Comparison of ENCODE assay signal across 8 mouse cellular contexts in genomic region chr11:3202231-3202701, GRCm38 (mm10). TPM values are rescaled to one million over a fixed set of nuclear protein-coding genes. Genes with fewer than 3 reads are reported as not detected.
DNase-seq lines count a peak whose midpoint lies in the region; ATAC-seq lines count a peak whose summit lies in the region.

Gene Eif4enif1 (plus strand): TSS chr11:3202392.

- DNase-seq in c-Kit-positive CD71-negative TER-119-negative erythroid progenitor cells, embryonic 14.5 days (ENCODE audit: low read depth): peak; percentile 53
- peak; percentile 95 for DNase-seq in forebrain, embryonic 11.5 days (ENCODE audit: low spot score)
- DNase-seq in kidney, postnatal 36 days: peak; percentile 84 to 93
- DNase-seq in telencephalon, adult 2 months (ENCODE audit: low read depth, low spot score): peak; percentile 69

- H3K9me3 ChIP-seq in forebrain, embryonic 11.5 days (ENCODE audit: control insufficient read depth, low read length): no peaks in the 10 kb centered on the region
- H3K9me3 ChIP-seq in heart, embryonic 16.5 days (replicated peaks; ENCODE audit: control insufficient read depth, low read length): no peaks in the 10 kb centered on the region
- H3K9me3 ChIP-seq in liver, embryonic 15.5 days (replicated peaks): no peaks in the 10 kb centered on the region
- H3K9me3 ChIP-seq in neural tube, embryonic 12.5 days: no peaks in the 10 kb centered on the region

- H3K4me3 ChIP-seq in forebrain, embryonic 11.5 days (ENCODE audit: low read depth, low read length): peak within 1 kb of the TSS; percentile 36
- H3K4me3 ChIP-seq in heart, embryonic 16.5 days (ENCODE audit: low read length): peak within 1 kb of the TSS; percentile 49
- H3K4me3 ChIP-seq in liver, embryonic 15.5 days (replicated peaks): peak within 1 kb of the TSS; percentile 58
- peak within 1 kb of the TSS; percentile 42 for H3K4me3 ChIP-seq in neural tube, embryonic 12.5 days

- no peaks in the 10 kb centered on the region for H3K4me1 ChIP-seq in forebrain, embryonic 11.5 days (replicated peaks; ENCODE audit: control insufficient read depth, insufficient read depth, low read length)
- no peaks in the 10 kb centered on the region for H3K4me1 ChIP-seq in heart, embryonic 16.5 days (ENCODE audit: control insufficient read depth, insufficient read depth, low read length)
- peaks cover 25% of the 10 kb centered on the region for H3K4me1 ChIP-seq in liver, embryonic 15.5 days (replicated peaks)
- H3K4me1 ChIP-seq in neural tube, embryonic 12.5 days: no peaks in the 10 kb centered on the region

- under 1% methylated on average over 37 of the region's 57 CpGs for WGBS in forebrain, embryonic 11.5 days
- under 1% methylated on average over 42 of the region's 57 CpGs for WGBS in heart, embryonic 16.5 days
- WGBS in liver, embryonic 15.5 days (ENCODE audit: insufficient replicate concordance): 0% methylated on average over 47 of the region's 57 CpGs
- under 1% methylated on average over 42 of the region's 57 CpGs for WGBS in neural tube, embryonic 12.5 days

- no peak within 1 kb of the TSS; the same call in 1 of the 2 replicates for H3K27ac ChIP-seq in forebrain, embryonic 11.5 days (ENCODE audit: low read depth, low read length)
- H3K27ac ChIP-seq in heart, embryonic 16.5 days (ENCODE audit: low read length): peak within 1 kb of the TSS; percentile 34
- peak within 1 kb of the TSS; percentile 56 for H3K27ac ChIP-seq in liver, embryonic 15.5 days (replicated peaks)
- no peak within 1 kb of the TSS for H3K27ac ChIP-seq in neural tube, embryonic 12.5 days

- H3K36me3 ChIP-seq in forebrain, embryonic 11.5 days (ENCODE audit: control insufficient read depth, insufficient read depth, low read length): peaks cover 4% of the 10 kb centered on the region
- H3K36me3 ChIP-seq in heart, embryonic 16.5 days (ENCODE audit: control insufficient read depth, insufficient read depth): peaks cover 11% of the 10 kb centered on the region; the same call in 1 of the 2 replicates
- H3K36me3 ChIP-seq in liver, embryonic 15.5 days (replicated peaks): peaks cover 30% of the 10 kb centered on the region
- peaks cover 21% of the 10 kb centered on the region for H3K36me3 ChIP-seq in neural tube, embryonic 12.5 days

- H3K27me3 ChIP-seq in forebrain, embryonic 11.5 days (ENCODE audit: control insufficient read depth, insufficient read depth, low read length): no peaks in the 10 kb centered on the region
- H3K27me3 ChIP-seq in heart, embryonic 16.5 days (ENCODE audit: control insufficient read depth, insufficient read depth, low read length): no peaks in the 10 kb centered on the region
- H3K27me3 ChIP-seq in liver, embryonic 15.5 days: no peaks in the 10 kb centered on the region
- no peaks in the 10 kb centered on the region for H3K27me3 ChIP-seq in neural tube, embryonic 12.5 days (replicated peaks)

- H3K4me2 ChIP-seq in forebrain, embryonic 11.5 days (ENCODE audit: low read depth, low read length, severe bottlenecking): peak within 1 kb of the TSS; percentile 30
- H3K4me2 ChIP-seq in heart, embryonic 16.5 days (ENCODE audit: low read depth, low read length): peak within 1 kb of the TSS; percentile 49
- peak within 1 kb of the TSS; percentile 50 for H3K4me2 ChIP-seq in liver, embryonic 15.5 days
- peak within 1 kb of the TSS; percentile 44 for H3K4me2 ChIP-seq in neural tube, embryonic 12.5 days (replicated peaks)

- H3K9ac ChIP-seq in forebrain, embryonic 11.5 days (ENCODE audit: low read length): peak within 1 kb of the TSS; percentile 43
- peak within 1 kb of the TSS; percentile 64 for H3K9ac ChIP-seq in heart, embryonic 16.5 days (ENCODE audit: low read length)
- H3K9ac ChIP-seq in liver, embryonic 15.5 days: peak within 1 kb of the TSS; percentile 57
- peak within 1 kb of the TSS; percentile 13 for H3K9ac ChIP-seq in neural tube, embryonic 12.5 days

- peak; percentile 69 for ATAC-seq in CD4-positive, CD25-positive, alpha-beta regulatory T cell, adult 4 months
- ATAC-seq in forebrain, embryonic 11.5 days (replicated peaks; ENCODE audit: low FRiP score): peak; percentile 76
- ATAC-seq in heart, embryonic 16.5 days (replicated peaks; ENCODE audit: extremely low read depth, insufficient read depth, low FRiP score): peak; percentile 77
- peak; percentile 87 for ATAC-seq in liver, embryonic 15.5 days (ENCODE audit: insufficient read depth)
- ATAC-seq in neural tube, embryonic 12.5 days (ENCODE audit: low FRiP score, low read depth): peak; percentile 74

RNA-seq across cellular contexts. Expression of gene Eif4enif1, which starts in this region (rescaled TPM):
- 10 to 100 TPM; 54.0 to 72.4 TPM for polyA plus RNA-seq in CD4-positive, CD25-positive, alpha-beta regulatory T cell, adult 4 months (2017; shearing (Covaris generic))
- 75.0 and 76.2 TPM in 2 replicates for polyA plus RNA-seq in forebrain, embryonic 11.5 days (2014; fragmentation: Nextera tagmentation; extraction: Ambion mirVana)
- 29.2 and 31.9 TPM in 2 replicates for polyA plus RNA-seq in heart, embryonic 16.5 days (2015; fragmentation: Nextera tagmentation; extraction: Ambion mirVana)
- polyA plus RNA-seq in liver, embryonic 15.5 days (2015; fragmentation: Nextera tagmentation; extraction: Ambion mirVana): 22.3 and 23.9 TPM in 2 replicates
- polyA plus RNA-seq in neural tube, embryonic 12.5 days (2016; fragmentation: Nextera tagmentation; extraction: Ambion mirVana): 62.0 and 62.5 TPM in 2 replicates

Comparison
In these comparisons a context has a peak if more than half of its experiments do, and no peak if none do; other contexts are left out.
1. H3K27ac ChIP-seq: peak in heart, embryonic 16.5 days (single experiment) and liver, embryonic 15.5 days (single experiment); none in forebrain, embryonic 11.5 days (single experiment) and neural tube, embryonic 12.5 days (single experiment).
2. H3K9ac ChIP-seq: peak in every context shown above with its lines; median percentile 64 in heart, embryonic 16.5 days; 57 in liver, embryonic 15.5 days; 43 in forebrain, embryonic 11.5 days; 13 in neural tube, embryonic 12.5 days.
3. Peak in every context shown above with its lines, with median percentiles within 50 percentile points of each other: ATAC-seq, DNase-seq, H3K4me2 ChIP-seq and H3K4me3 ChIP-seq.